Mouse (Mus musculus): ENCODE results near the gene Lrch3. TPM values are rescaled to one million over a fixed set of nuclear protein-coding genes. Genes with fewer than 3 reads are reported as not detected.

Lrch3 gene
- polyA plus RNA-seq, 1 experiment from 2014 or later, result 25.3 TPM

DNA sequence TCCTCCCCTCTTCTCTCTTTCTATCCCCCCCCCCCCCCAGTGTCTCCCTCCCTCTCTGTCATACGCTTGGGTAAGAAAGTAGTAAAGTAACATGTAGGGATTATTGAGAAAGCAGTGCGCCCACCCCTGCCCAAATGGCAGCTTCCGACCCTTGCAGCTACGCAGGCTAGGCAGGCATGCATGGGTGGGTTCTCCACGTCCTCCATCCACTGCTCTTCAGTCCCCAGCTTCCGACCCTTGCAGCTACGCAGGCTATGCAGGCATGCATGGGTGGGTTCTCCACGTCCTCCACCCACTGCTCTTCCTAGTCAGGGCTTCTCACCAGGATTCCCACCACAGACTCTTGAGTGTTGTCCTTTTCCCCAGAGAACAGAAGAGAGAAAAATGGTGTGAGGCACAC is 34.1 kb downstream of the Lrch3 start:
- Histone ChIP-seq H3K27me3 (replicated peaks; ENCODE audit: control insufficient read depth, insufficient read depth, low read length) (no peaks in the 10 kb centered on the region), H3K9me3 (ENCODE audit: control insufficient read depth, low read length) (no peaks in the 10 kb centered on the region), H3K9ac (ENCODE audit: low read depth, low read length) (no peak overlapping the region), H3K36me3 (ENCODE audit: control insufficient read depth, insufficient read depth, low read length) (peaks cover 8% of the 10 kb centered on the region), H3K4me3 (ENCODE audit: low read depth, low read length) (no peak overlapping the region), H3K4me2 (ENCODE audit: low read depth, low read length) (no peak overlapping the region), H3K4me1 (ENCODE audit: control insufficient read depth, insufficient read depth, low read length) (no peaks in the 10 kb centered on the region; the same call in 1 of the 2 replicates), H3K27ac (replicated peaks; ENCODE audit: low read depth, low read length) (no peak overlapping the region)
- 84% methylated on average over 8 of the region's 8 CpGs for WGBS
- no peak for DNase-seq (ENCODE audit: low spot score)
- ATAC-seq (ENCODE audit: low read depth), result no peak; the same call in 1 of the 2 replicates

DNA sequence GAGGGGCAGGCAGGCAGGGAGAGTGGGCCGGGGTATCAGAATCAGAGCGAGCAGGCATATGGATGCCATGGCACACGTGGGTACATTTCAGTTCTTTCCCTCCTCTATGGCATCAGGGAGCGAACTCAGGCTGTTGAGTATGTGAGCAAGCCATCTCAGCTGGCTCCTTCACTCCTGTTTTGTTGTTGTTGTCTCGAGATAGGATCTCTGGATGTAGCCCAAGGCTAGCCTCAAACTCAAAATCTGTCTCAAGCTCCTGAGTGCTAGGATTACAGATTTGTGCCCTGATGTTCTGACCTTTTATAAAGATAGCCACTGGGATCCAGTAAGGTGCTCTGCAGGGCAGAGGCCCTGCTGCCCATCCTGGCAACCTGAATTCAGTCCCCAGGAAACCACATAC is 34.8 kb downstream of the Lrch3 start:
- no peaks in the 10 kb centered on the region; the same call in 1 of the 2 replicates for H3K4me1 ChIP-seq (ENCODE audit: control insufficient read depth, insufficient read depth, low read length)
- ATAC-seq (ENCODE audit: low read depth) (no peak), DNase-seq (ENCODE audit: low spot score) (no peak)
- H3K4me2 ChIP-seq (ENCODE audit: low read depth, low read length), result no peak overlapping the region
- H3K9ac ChIP-seq (ENCODE audit: low read depth, low read length), result no peak overlapping the region
- no peak overlapping the region for H3K27ac ChIP-seq (replicated peaks; ENCODE audit: low read depth, low read length)
- H3K27me3 ChIP-seq (replicated peaks; ENCODE audit: control insufficient read depth, insufficient read depth, low read length), result no peaks in the 10 kb centered on the region
- no peak overlapping the region for H3K4me3 ChIP-seq (ENCODE audit: low read depth, low read length)
- 81% methylated on average over 5 of the region's 5 CpGs for WGBS
- H3K9me3 ChIP-seq (ENCODE audit: control insufficient read depth, low read length), result no peaks in the 10 kb centered on the region
- peaks cover 8% of the 10 kb centered on the region for H3K36me3 ChIP-seq (ENCODE audit: control insufficient read depth, insufficient read depth, low read length)

DNA sequence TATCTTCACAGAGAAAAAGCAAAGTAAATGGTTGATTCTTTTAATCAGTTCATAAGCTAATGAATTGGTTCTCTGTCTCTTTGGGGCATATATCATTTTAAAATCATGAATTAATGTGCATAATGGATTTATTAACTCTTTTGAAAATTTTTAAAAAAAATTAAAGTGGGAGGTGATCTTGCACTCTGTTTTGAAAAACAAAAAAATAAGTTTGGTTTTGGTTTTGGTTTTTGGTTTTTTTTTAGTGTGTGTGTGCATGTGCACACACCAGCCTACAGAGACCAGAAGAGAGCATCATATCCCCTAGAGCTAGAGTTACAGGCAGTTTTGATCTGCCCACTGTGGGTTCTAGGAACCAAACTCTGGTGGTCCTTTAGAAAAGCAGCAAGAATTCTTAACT is 35.4 kb downstream of the Lrch3 start:
- H3K9me3 ChIP-seq (ENCODE audit: control insufficient read depth, low read length), result no peaks in the 10 kb centered on the region
- no peaks in the 10 kb centered on the region for H3K27me3 ChIP-seq (replicated peaks; ENCODE audit: control insufficient read depth, insufficient read depth, low read length)
- no peak overlapping the region for H3K27ac ChIP-seq (replicated peaks; ENCODE audit: low read depth, low read length)
- no peak for ATAC-seq (ENCODE audit: low read depth)
- no peak overlapping the region for H3K4me3 ChIP-seq (ENCODE audit: low read depth, low read length)
- no peak overlapping the region for H3K4me2 ChIP-seq (ENCODE audit: low read depth, low read length)
- no peak overlapping the region for H3K9ac ChIP-seq (ENCODE audit: low read depth, low read length)
- no peak for DNase-seq (ENCODE audit: low spot score)
- H3K4me1 ChIP-seq (ENCODE audit: control insufficient read depth, insufficient read depth, low read length), result no peaks in the 10 kb centered on the region; the same call in 1 of the 2 replicates
- H3K36me3 ChIP-seq (ENCODE audit: control insufficient read depth, insufficient read depth, low read length), result peaks cover 8% of the 10 kb centered on the region

DNA sequence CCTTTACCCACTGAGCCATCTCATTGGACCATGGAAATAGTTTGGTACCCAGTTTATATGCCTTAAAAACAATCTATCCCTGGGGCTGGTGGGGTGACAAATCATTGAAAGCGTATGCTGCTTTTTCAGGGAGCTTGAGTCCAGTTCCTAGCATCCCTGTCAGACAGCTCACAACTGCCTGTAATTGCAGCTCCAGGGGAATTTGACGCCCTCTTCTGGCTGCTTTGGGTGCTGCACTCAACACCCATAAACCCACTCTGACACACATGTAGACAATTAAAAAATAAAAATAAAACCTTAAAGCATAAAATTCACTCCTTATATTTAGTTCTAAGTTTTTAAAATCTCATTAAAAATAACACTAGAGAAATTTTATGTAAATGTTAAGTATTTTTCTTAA is 37.2 kb downstream of the Lrch3 start:
- Histone ChIP-seq H3K4me2 (ENCODE audit: low read depth, low read length) (no peak overlapping the region), H3K4me3 (ENCODE audit: low read depth, low read length) (no peak overlapping the region), H3K9ac (ENCODE audit: low read depth, low read length) (no peak overlapping the region), H3K36me3 (ENCODE audit: control insufficient read depth, insufficient read depth, low read length) (peaks cover 18% of the 10 kb centered on the region), H3K9me3 (ENCODE audit: control insufficient read depth, low read length) (no peaks in the 10 kb centered on the region), H3K27ac (replicated peaks; ENCODE audit: low read depth, low read length) (no peak overlapping the region), H3K27me3 (replicated peaks; ENCODE audit: control insufficient read depth, insufficient read depth, low read length) (no peaks in the 10 kb centered on the region), H3K4me1 (ENCODE audit: control insufficient read depth, insufficient read depth, low read length) (no peaks in the 10 kb centered on the region; the same call in 1 of the 2 replicates)
- no peak for ATAC-seq (ENCODE audit: low read depth)
- no peak for DNase-seq (ENCODE audit: low spot score)
- WGBS, result 87% methylated on average over 2 of the region's 2 CpGs

DNA sequence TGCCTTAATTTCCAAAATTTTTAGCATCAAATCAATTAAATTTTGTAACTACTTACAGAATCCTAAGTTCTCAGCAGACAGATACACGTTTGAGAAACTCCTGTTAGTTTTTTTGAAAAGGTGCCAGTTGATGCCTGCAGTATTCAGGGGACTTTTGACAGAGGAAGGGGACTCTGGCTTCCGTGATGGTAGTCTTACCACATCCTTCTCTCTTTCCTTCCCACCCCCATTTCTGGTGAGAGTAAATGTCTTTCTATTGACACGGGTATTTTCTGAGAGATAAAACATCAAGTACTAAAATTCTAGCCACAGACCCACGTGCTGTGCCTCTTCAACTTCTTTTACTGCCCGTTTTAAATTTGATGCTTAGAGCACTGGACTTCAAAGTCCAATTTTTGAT is 39.9 kb downstream of the Lrch3 start:
- Histone ChIP-seq H3K27me3 (replicated peaks; ENCODE audit: control insufficient read depth, insufficient read depth, low read length) (no peaks in the 10 kb centered on the region), H3K36me3 (ENCODE audit: control insufficient read depth, insufficient read depth, low read length) (peaks cover 23% of the 10 kb centered on the region), H3K4me1 (ENCODE audit: control insufficient read depth, insufficient read depth, low read length) (no peaks in the 10 kb centered on the region), H3K9me3 (ENCODE audit: control insufficient read depth, low read length) (no peaks in the 10 kb centered on the region), H3K4me3 (ENCODE audit: low read depth, low read length) (no peak overlapping the region), H3K4me2 (ENCODE audit: low read depth, low read length) (no peak overlapping the region), H3K9ac (ENCODE audit: low read depth, low read length) (no peak overlapping the region), H3K27ac (replicated peaks; ENCODE audit: low read depth, low read length) (no peak overlapping the region)
- DNase-seq (ENCODE audit: low spot score), result no peak
- no peak for ATAC-seq (ENCODE audit: low read depth)
- WGBS, result 73% methylated on average over 5 of the region's 5 CpGs

DNA sequence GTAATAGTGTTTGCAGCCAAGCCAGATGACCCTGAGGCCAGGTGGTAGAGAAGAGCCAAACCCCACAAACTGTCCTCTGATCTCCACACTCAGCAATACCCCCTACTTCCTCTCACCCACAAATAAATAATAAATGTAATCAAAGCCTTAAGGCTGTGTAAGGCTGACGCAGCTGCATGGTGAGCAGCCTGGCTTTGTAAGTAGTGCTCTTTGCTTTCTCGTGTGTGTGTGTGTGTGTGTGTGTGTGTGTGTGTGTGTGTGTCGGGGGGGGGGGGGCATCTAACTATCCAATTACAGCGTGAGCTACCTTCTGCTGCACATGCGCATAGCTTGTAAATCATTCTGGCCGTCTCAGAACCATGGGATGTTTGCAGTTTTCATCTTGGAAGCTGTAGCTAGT is 40.4 kb downstream of the Lrch3 start:
- H3K27me3 ChIP-seq (replicated peaks; ENCODE audit: control insufficient read depth, insufficient read depth, low read length), result no peaks in the 10 kb centered on the region
- H3K9ac ChIP-seq (ENCODE audit: low read depth, low read length), result no peak overlapping the region
- H3K4me2 ChIP-seq (ENCODE audit: low read depth, low read length), result no peak overlapping the region
- no peak overlapping the region for H3K27ac ChIP-seq (replicated peaks; ENCODE audit: low read depth, low read length)
- no peaks in the 10 kb centered on the region for H3K9me3 ChIP-seq (ENCODE audit: control insufficient read depth, low read length)
- peaks cover 25% of the 10 kb centered on the region for H3K36me3 ChIP-seq (ENCODE audit: control insufficient read depth, insufficient read depth, low read length)
- no peak for DNase-seq (ENCODE audit: low spot score)
- no peaks in the 10 kb centered on the region for H3K4me1 ChIP-seq (ENCODE audit: control insufficient read depth, insufficient read depth, low read length)
- WGBS, result 59% methylated on average over 5 of the region's 6 CpGs
- ATAC-seq (ENCODE audit: low read depth), result no peak
- no peak overlapping the region for H3K4me3 ChIP-seq (ENCODE audit: low read depth, low read length)

DNA sequence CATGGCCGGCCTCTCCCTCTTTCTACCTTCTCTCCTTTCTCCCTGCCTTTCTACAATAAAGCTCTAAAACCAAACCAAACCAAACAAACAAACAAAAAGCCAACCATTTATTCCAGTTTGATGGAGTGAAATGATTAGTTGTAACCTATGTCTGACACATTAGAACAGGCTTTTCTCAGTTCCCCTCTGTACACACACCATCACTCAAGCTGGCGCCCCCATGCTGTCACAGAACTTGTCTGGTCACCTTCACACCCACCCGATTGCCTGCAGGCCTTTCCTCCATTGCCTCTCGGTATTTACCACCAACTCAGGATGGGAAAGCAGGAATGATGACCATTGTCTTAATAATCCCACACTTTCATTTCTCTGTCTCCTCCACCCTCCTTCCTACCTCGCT is 43.0 kb downstream of the Lrch3 start:
- WGBS, result 65% methylated on average over 5 of the region's 5 CpGs
- no peaks in the 10 kb centered on the region for H3K27me3 ChIP-seq (replicated peaks; ENCODE audit: control insufficient read depth, insufficient read depth, low read length)
- peaks cover 39% of the 10 kb centered on the region for H3K36me3 ChIP-seq (ENCODE audit: control insufficient read depth, insufficient read depth, low read length)
- ATAC-seq (ENCODE audit: low read depth) (no peak), DNase-seq (ENCODE audit: low spot score) (no peak)
- no peaks in the 10 kb centered on the region for H3K4me1 ChIP-seq (ENCODE audit: control insufficient read depth, insufficient read depth, low read length)
- no peak overlapping the region for H3K9ac ChIP-seq (ENCODE audit: low read depth, low read length)
- H3K4me2 ChIP-seq (ENCODE audit: low read depth, low read length), result no peak overlapping the region
- no peak overlapping the region for H3K4me3 ChIP-seq (ENCODE audit: low read depth, low read length)
- no peak overlapping the region for H3K27ac ChIP-seq (replicated peaks; ENCODE audit: low read depth, low read length)
- H3K9me3 ChIP-seq (ENCODE audit: control insufficient read depth, low read length), result no peaks in the 10 kb centered on the region

DNA sequence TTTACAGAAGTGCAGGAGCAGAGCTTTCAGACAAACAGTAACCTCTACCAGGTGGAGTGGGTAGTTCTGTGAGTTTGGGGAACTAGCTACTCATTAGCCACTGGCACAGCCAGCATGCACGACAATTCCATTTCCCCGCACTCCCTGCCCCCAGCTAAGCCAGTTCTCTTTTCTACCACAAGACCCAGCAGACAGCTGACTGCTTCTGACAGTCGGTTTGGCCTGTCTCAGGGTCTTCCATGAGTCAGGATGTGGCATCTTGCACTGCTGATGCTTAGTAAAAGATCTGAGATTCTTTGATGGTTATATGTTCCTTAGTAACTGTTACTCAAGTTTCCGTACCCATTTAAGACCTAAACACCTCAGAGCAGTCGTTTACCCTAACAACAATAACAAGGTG is 58.6 kb downstream of the Lrch3 start:
- DNase-seq (ENCODE audit: low spot score), result no peak
- WGBS, result 69% methylated on average over 5 of the region's 5 CpGs
- Histone ChIP-seq H3K27me3 (replicated peaks; ENCODE audit: control insufficient read depth, insufficient read depth, low read length) (no peaks in the 10 kb centered on the region), H3K4me3 (ENCODE audit: low read depth, low read length) (no peak overlapping the region), H3K27ac (replicated peaks; ENCODE audit: low read depth, low read length) (no peak overlapping the region), H3K36me3 (ENCODE audit: control insufficient read depth, insufficient read depth, low read length) (peaks cover 48% of the 10 kb centered on the region), H3K9ac (ENCODE audit: low read depth, low read length) (no peak overlapping the region), H3K4me1 (ENCODE audit: control insufficient read depth, insufficient read depth, low read length) (no peaks in the 10 kb centered on the region), H3K4me2 (ENCODE audit: low read depth, low read length) (no peak overlapping the region), H3K9me3 (ENCODE audit: control insufficient read depth, low read length) (no peaks in the 10 kb centered on the region)
- ATAC-seq (ENCODE audit: low read depth), result no peak

DNA sequence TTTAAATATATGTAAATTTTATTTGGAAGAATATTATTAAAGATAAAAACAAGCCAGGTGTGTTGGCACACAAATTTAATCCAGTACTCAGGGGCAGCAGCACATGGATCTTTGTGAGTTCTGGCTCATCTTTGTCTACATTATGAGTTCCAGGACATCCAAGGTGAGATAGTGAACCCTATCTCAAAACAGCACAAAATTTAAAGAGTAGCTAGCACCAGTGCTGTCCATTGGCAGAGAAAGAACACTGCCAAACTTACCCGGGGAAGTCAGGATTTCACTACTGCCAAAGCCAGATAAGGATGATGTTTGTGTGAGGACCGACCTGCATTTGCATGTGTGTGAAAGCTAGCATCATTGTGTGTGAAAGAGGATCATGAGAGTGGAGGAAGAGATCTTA is 59.1 kb downstream of the Lrch3 start:
- Histone ChIP-seq H3K4me1 (ENCODE audit: control insufficient read depth, insufficient read depth, low read length) (no peaks in the 10 kb centered on the region), H3K27ac (replicated peaks; ENCODE audit: low read depth, low read length) (no peak overlapping the region), H3K27me3 (replicated peaks; ENCODE audit: control insufficient read depth, insufficient read depth, low read length) (no peaks in the 10 kb centered on the region), H3K36me3 (ENCODE audit: control insufficient read depth, insufficient read depth, low read length) (peaks cover 49% of the 10 kb centered on the region), H3K9me3 (ENCODE audit: control insufficient read depth, low read length) (no peaks in the 10 kb centered on the region), H3K4me2 (ENCODE audit: low read depth, low read length) (no peak overlapping the region), H3K9ac (ENCODE audit: low read depth, low read length) (no peak overlapping the region), H3K4me3 (ENCODE audit: low read depth, low read length) (no peak overlapping the region)
- ATAC-seq (ENCODE audit: low read depth) (no peak), DNase-seq (ENCODE audit: low spot score) (no peak)
- WGBS, result 79% methylated on average over 2 of the region's 2 CpGs
